In genomic region chr10:7393143-7394035, GRCm38 (mm10) we compare ENCODE assay signal across 8 mouse cellular contexts.
DNase-seq lines count a peak whose midpoint lies in the region; ATAC-seq and TF ChIP-seq lines count a peak whose summit lies in the region.

No protein-coding gene starts in this region.

- DNase-seq in lung, postnatal 0 days (ENCODE audit: low spot score), result no peak
- DNase-seq in lung, postnatal 14 days, result no peak
- peak; percentile 31 for DNase-seq in hindbrain, embryonic 10.5 days (ENCODE audit: low spot score)
- DNase-seq in liver, embryonic 13.5 days, result no peak
- peak; percentile 49 for DNase-seq in thymus, postnatal 14 days
- no peak for DNase-seq in yolk sac, embryonic 10.5 days (ENCODE audit: low spot score)
- no peak for DNase-seq in frontal cortex, adult 2 months (ENCODE audit: extremely low spot score in 1 of 2, low spot score in 1 of 2)
- DNase-seq in frontal cortex, postnatal 36 days (ENCODE audit: low spot score in 2 of 2), result no peak

- TF ChIP-seq EP300 in lung, postnatal 0 days (IDR thresholded peaks at IDR 0.05), result no peak

- H3K4me2 ChIP-seq in lung, postnatal 0 days (replicated peaks; ENCODE audit: low read depth, low read length), result peak overlapping the region; percentile 96
- peak overlapping the region; percentile 74 for H3K4me2 ChIP-seq in liver, embryonic 13.5 days

- peaks cover 3% of the 10 kb centered on the region; the same call in 1 of the 2 replicates for H3K4me1 ChIP-seq in lung, postnatal 0 days (ENCODE audit: insufficient read depth, low read depth, low read length)
- peaks cover 27% of the 10 kb centered on the region for H3K4me1 ChIP-seq in hindbrain, embryonic 10.5 days (replicated peaks)
- H3K4me1 ChIP-seq in liver, embryonic 13.5 days (replicated peaks), result 0 out of 2 replicates have a peak, but pooled peaks cover 4% of the 10 kb centered on the region

- H3K9me3 ChIP-seq in lung, postnatal 0 days (ENCODE audit: low read length), result no peaks in the 10 kb centered on the region
- H3K9me3 ChIP-seq in hindbrain, embryonic 10.5 days, result peaks cover 8% of the 10 kb centered on the region
- H3K9me3 ChIP-seq in liver, embryonic 13.5 days (replicated peaks), result no peaks in the 10 kb centered on the region; the same call in 1 of the 2 replicates

- 9% methylated on average over 49 of the region's 55 CpGs for WGBS in lung, postnatal 0 days
- 6% methylated on average over 55 of the region's 55 CpGs for WGBS in hindbrain, embryonic 10.5 days
- 10% methylated on average over 55 of the region's 55 CpGs for WGBS in liver, embryonic 13.5 days (ENCODE audit: insufficient replicate concordance)

- H3K36me3 ChIP-seq in lung, postnatal 0 days (ENCODE audit: insufficient read depth, low read length), result no peaks in the 10 kb centered on the region
- H3K36me3 ChIP-seq in hindbrain, embryonic 10.5 days, result no peaks in the 10 kb centered on the region
- H3K36me3 ChIP-seq in liver, embryonic 13.5 days, result no peaks in the 10 kb centered on the region

- peak overlapping the region; percentile 64 for H3K4me3 ChIP-seq in lung, postnatal 0 days (ENCODE audit: low read depth, low read length)
- peak overlapping the region; percentile 64 for H3K4me3 ChIP-seq in hindbrain, embryonic 10.5 days
- H3K4me3 ChIP-seq in liver, embryonic 13.5 days (replicated peaks), result peak overlapping the region; percentile 32

- H3K27me3 ChIP-seq in lung, postnatal 0 days (replicated peaks; ENCODE audit: insufficient read depth, low read length), result peaks cover 10% of the 10 kb centered on the region
- peaks cover 47% of the 10 kb centered on the region for H3K27me3 ChIP-seq in hindbrain, embryonic 10.5 days (ENCODE audit: insufficient read depth, poor library complexity, severe bottlenecking)
- peaks cover 50% of the 10 kb centered on the region for H3K27me3 ChIP-seq in liver, embryonic 13.5 days

- no peak overlapping the region for H3K9ac ChIP-seq in lung, postnatal 0 days (replicated peaks; ENCODE audit: low read depth)
- H3K9ac ChIP-seq in liver, embryonic 13.5 days, result no peak overlapping the region

- ATAC-seq in lung, postnatal 0 days, result no peak
- ATAC-seq in liver, embryonic 13.5 days (ENCODE audit: low read depth), result no peak

- no peak for TF ChIP-seq CTCF in lung, postnatal 0 days (IDR thresholded peaks at IDR 0.05)

- H3K27ac ChIP-seq in lung, postnatal 0 days (ENCODE audit: low read length), result no peak overlapping the region
- H3K27ac ChIP-seq in hindbrain, embryonic 10.5 days, result no peak overlapping the region; the same call in 1 of the 2 replicates
- no peak overlapping the region for H3K27ac ChIP-seq in liver, embryonic 13.5 days

Comparison
In these comparisons a context has a peak if more than half of its experiments do, and no peak if none do; other contexts are left out.
1. DNase-seq: peak in hindbrain, embryonic 10.5 days (single experiment) and thymus, postnatal 14 days (single experiment); none in lung, postnatal 0 days (single experiment), lung, postnatal 14 days (single experiment), liver, embryonic 13.5 days (single experiment), yolk sac, embryonic 10.5 days (single experiment), frontal cortex, adult 2 months (0 of 2) and frontal cortex, postnatal 36 days (0 of 2).
2. Peak in every context shown above with its lines, with median percentiles within 50 percentile points of each other: H3K4me3 ChIP-seq.